Mouse (Mus musculus) neural tube, embryonic 12.5 days (tissue): ENCODE results near the gene Dnajb11. TPM values are rescaled to one million over a fixed set of nuclear protein-coding genes. Genes with fewer than 3 reads are reported as not detected.

Source experiments
- ATAC-seq: fragments of 200-750 bp; cut with Nextera tagmentation; 2 replicates; pipeline ENCODE4 v1.8.0; 2017; ENCODE audit warnings: low read depth, mild to moderate bottlenecking, moderate TSS enrichment, moderate library complexity; ENCODE audit not compliant: low FRiP score
- H3K27ac ChIP-seq: fragments of 300-500 bp; sonication (generic); 2 replicates; pipeline ENCODE4 v1.5.1; 2016
- H3K27me3 ChIP-seq: fragments of 300-500 bp; sonication (generic); replicated peaks from 2 replicates; pipeline ENCODE4 v1.6.1; 2016; ENCODE audit warnings: mild to moderate bottlenecking
- H3K36me3 ChIP-seq: fragments of 300-500 bp; sonication (generic); 2 replicates; pipeline ENCODE4 v1.6.1; 2016; ENCODE audit warnings: mild to moderate bottlenecking
- H3K4me1 ChIP-seq: fragments of 300-500 bp; sonication (generic); 2 replicates; pipeline ENCODE4 v1.6.1; 2016
- H3K4me2 ChIP-seq: fragments of 300-500 bp; sonication (generic); replicated peaks from 2 replicates; pipeline ENCODE4 v1.6.1; 2016; ENCODE audit warnings: mild to moderate bottlenecking
- H3K4me3 ChIP-seq: fragments of 300-500 bp; sonication (generic); 2 replicates; pipeline ENCODE4 v1.5.1; 2016
- H3K9ac ChIP-seq: fragments of 300-500 bp; sonication (generic); 2 replicates; pipeline ENCODE4 v1.6.1; 2016; ENCODE audit warnings: mild to moderate bottlenecking
- H3K9me3 ChIP-seq: fragments of 300-500 bp; sonication (generic); 2 replicates; pipeline ENCODE4 v1.6.1; 2016; ENCODE audit warnings: mild to moderate bottlenecking
- WGBS: fragments of 180-500 bp; shearing (Covaris S2); methylation state at CpG from one replicate; pipeline ENCODE4 v1.1.7; 2016; 5-methylcytosine and 5-hydroxymethylcytosine counted together
- polyA plus RNA-seq: library from polyadenylated mRNA; unstranded; fragments of >200 nt; fragmentation: Nextera tagmentation; extraction: Ambion mirVana; gene quantifications from 2 replicates; pipeline ENCODE4 v1.2.1, GENCODE M21; 2016

Gene Dnajb11
- polyA plus RNA-seq, 1 experiment from 2014 or later: 112 TPM

DNA sequence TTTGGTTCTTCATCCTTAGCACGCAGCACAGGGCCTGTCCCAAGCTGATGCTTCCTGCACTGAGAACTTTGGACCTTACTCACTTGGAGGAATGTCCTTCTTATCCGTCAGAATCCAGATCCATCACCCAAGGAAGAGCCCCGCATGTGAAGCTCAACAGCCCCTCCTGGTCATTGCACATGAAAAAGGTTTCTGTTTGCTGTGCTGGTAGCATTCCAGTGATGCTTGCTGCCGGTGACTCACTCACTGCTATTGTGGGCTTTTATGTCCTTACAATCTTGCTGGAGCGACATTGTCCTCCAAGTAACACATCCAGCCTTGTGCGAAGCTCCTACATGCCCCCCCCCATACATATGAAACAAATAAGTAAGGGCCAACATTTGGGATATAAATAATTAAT is 55.2 kb downstream of the Dnajb11 start:
- Histone ChIP-seq H3K9ac (no peak overlapping the region), H3K4me1 (no peaks in the 10 kb centered on the region), H3K4me3 (no peak overlapping the region), H3K27me3 (no peaks in the 10 kb centered on the region), H3K4me2 (no peak overlapping the region), H3K9me3 (0 out of 2 replicates have a peak, but pooled peaks cover 4% of the 10 kb centered on the region), H3K36me3 (no peaks in the 10 kb centered on the region), H3K27ac (no peak overlapping the region)
- ATAC-seq: no peak
- WGBS: 74% methylated on average over 6 of the region's 6 CpGs

DNA sequence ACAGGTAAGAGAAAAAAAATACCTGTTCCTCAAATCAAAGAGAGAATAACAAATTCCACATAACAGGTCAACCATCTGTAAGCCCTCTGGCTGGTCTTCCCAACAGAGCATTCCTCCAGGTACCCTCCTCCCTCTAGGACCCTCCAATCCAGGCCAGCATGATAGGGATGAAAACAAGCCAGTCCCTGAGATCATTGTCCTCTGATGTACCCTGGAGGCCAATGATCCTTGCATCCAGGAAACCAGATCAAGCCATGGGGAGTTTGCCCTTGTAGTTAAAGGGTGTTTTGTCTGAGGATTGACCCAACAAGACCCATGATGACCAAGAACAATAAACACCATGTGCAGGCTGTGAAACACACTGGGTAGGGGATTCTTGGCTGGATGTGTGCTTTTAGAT is 56.6 kb downstream of the Dnajb11 start:
- H3K27ac ChIP-seq: no peak overlapping the region
- no peak overlapping the region for H3K9ac ChIP-seq
- no peaks in the 10 kb centered on the region for H3K27me3 ChIP-seq
- no peaks in the 10 kb centered on the region for H3K4me1 ChIP-seq
- no peaks in the 10 kb centered on the region for H3K36me3 ChIP-seq
- no peak overlapping the region for H3K4me2 ChIP-seq
- H3K4me3 ChIP-seq: no peak overlapping the region
- H3K9me3 ChIP-seq: 0 out of 2 replicates have a peak, but pooled peaks cover 4% of the 10 kb centered on the region
- ATAC-seq: no peak

DNA sequence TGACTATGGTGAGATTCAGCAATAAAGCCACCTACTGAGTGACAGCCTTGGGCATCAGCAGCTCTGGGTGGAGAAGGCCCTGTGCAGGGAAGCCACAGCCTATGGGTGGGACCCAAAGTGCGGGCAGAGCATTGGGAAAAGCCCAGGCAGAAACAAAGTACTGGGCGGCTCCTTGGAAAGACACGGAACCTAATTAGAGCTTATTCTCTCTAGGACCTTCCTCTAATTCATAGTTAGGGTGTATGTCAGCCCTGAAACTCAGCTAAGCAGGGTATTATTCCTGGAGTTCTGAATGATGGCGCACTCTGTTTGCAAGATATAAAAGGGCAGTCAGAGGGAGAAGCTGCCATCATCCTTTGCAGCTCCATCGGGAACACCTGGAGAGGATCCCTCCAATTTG is 60.4 kb downstream of the Dnajb11 start, which contains the start of gene Fetub:
Fetub (plus strand) TSS at position 301 of the 400 bp plus-strand sequence.
- H3K4me1 ChIP-seq: no peaks in the 10 kb centered on the region
- no peak within 1 kb of the TSS for H3K27ac ChIP-seq
- H3K4me2 ChIP-seq: no peak within 1 kb of the TSS
- no peak within 1 kb of the TSS for H3K9ac ChIP-seq
- no peaks in the 10 kb centered on the region for H3K27me3 ChIP-seq
- H3K9me3 ChIP-seq: 0 out of 2 replicates have a peak, but pooled peaks cover 4% of the 10 kb centered on the region
- ATAC-seq: no peak
- no peak within 1 kb of the TSS for H3K4me3 ChIP-seq
- no peaks in the 10 kb centered on the region for H3K36me3 ChIP-seq
- 96% methylated on average over 5 of the region's 5 CpGs for WGBS

DNA sequence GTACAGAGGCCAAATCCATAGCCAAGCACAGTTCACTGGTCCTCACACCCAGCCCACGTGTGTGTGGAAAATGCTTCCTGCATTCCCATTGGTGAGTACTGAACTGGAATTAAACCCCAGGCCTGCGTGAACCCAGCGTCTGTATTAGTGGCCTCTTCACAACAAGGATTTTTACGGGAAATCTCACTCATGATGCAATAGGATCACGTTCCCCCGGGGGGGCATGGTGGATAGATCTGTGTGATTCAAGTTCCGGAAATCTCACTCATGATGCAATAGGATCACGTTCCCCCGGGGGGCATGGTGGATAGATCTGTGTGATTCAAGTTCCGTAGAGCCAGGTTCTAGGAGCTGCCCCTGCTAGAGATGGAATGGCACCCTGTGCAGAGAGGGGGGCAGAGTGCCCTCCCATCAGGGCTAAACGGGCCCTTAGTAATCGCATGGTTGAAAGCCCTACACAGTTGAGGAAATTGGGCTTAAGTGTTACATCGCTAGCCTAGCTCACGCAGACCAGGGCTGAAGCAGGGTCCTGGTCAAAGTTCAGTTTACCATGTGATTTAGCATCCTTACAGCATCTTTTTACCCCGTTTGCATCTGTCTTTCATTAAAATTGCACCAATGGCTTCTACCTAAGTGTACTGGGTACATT is 61.1 kb downstream of the Dnajb11 start:
- Histone ChIP-seq H3K9ac (no peak overlapping the region), H3K9me3 (0 out of 2 replicates have a peak, but pooled peaks cover 4% of the 10 kb centered on the region), H3K27me3 (no peaks in the 10 kb centered on the region), H3K4me1 (no peaks in the 10 kb centered on the region), H3K4me2 (no peak overlapping the region), H3K36me3 (no peaks in the 10 kb centered on the region), H3K4me3 (no peak overlapping the region), H3K27ac (no peak overlapping the region)
- ATAC-seq: no peak
- WGBS: 81% methylated on average over 15 of the region's 15 CpGs

DNA sequence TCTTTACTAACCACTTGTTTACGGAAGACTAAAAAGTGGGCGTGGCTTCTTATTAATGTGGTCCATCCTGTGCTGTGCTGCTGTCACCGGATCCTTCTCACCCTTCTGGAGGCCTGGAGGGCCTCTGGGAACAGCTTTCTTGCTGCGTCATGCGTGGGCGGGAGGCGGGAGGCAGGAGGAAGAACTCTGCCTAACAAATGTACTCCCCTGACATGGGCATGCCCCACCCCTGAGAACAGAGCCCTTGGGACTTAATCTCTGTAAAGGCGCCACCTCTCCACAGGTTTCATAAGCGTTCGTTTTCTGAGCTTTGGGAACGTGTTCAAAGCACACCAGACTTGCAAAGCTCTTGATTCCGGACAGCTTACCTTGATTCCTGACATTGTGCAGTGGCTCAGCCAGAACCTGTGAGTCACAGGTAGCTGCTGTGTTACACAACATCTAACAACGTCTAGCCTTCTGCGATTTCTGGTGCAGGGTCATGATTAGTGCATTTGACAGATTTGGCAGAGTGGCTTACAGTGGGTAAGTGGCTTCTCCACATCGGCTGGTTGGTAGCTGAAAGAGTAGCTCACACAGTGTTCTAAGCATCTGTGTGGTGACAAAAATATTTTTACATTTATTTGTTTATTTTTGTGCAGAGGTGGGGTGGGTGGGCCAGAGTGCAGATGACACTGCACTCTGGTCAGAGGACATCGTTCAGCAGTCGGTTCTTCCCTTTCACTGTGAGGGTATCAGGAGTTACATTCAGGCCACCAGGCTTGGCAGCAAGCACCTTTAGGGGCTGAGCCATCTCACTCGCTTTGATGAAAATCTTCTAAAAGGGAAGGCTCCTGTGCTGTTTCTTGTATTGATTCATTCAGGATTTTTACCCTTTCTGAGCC is 62.6 kb downstream of the Dnajb11 start:
- ATAC-seq: no peak
- no peaks in the 10 kb centered on the region for H3K4me1 ChIP-seq
- H3K9me3 ChIP-seq: 0 out of 2 replicates have a peak, but pooled peaks cover 4% of the 10 kb centered on the region
- H3K36me3 ChIP-seq: no peaks in the 10 kb centered on the region
- H3K9ac ChIP-seq: no peak overlapping the region
- no peak overlapping the region for H3K4me3 ChIP-seq
- H3K27ac ChIP-seq: no peak overlapping the region
- WGBS: 79% methylated on average over 18 of the region's 18 CpGs
- no peak overlapping the region for H3K4me2 ChIP-seq
- no peaks in the 10 kb centered on the region for H3K27me3 ChIP-seq

DNA sequence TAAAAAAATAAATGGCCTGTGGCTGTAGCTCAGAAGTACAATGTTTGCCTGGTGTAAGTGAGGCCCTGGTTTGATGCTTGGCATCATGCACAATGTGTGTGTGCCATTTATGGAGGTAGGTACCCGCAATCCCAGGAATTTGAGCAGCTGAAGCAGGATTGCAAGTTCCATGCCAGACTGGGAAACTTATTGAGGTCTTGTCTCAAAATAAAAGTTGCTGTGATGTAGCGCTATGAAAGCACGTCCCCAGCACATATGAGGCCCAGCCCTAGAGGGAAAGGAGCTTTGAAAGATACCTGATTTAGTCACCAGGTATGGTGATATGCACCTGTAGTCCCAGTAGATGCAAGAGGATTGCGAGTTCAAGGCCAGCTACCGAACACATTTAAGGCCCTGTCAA is 64.1 kb downstream of the Dnajb11 start:
- no peak overlapping the region for H3K9ac ChIP-seq
- no peak for ATAC-seq
- H3K4me3 ChIP-seq: no peak overlapping the region
- H3K27me3 ChIP-seq: no peaks in the 10 kb centered on the region
- H3K4me2 ChIP-seq: no peak overlapping the region
- H3K4me1 ChIP-seq: no peaks in the 10 kb centered on the region
- no peaks in the 10 kb centered on the region for H3K9me3 ChIP-seq
- no peaks in the 10 kb centered on the region for H3K36me3 ChIP-seq
- no peak overlapping the region for H3K27ac ChIP-seq
- WGBS: 96% methylated on average over 5 of the region's 5 CpGs

DNA sequence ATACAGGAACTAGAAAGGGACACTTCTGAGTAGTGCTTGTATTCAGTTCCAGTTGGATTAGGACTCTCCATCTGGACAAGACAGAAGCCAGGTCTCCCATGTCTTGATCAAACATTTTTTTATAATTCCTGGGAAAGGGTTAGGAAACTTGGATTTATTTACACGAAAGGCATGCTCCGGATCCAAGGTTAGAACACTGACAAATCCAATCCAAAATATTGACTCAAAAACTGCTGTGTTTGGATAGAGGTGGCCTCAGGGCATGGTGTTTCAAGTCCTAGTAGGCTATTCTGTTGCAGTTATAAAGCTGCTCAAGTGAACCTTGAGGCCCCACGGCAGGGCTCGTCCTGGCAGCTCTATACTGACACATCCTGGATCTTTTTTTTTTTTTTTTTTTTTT is 64.8 kb downstream of the Dnajb11 start:
- ATAC-seq: no peak
- no peak overlapping the region for H3K4me3 ChIP-seq
- no peak overlapping the region for H3K27ac ChIP-seq
- H3K36me3 ChIP-seq: no peaks in the 10 kb centered on the region
- H3K4me1 ChIP-seq: no peaks in the 10 kb centered on the region
- no peaks in the 10 kb centered on the region for H3K9me3 ChIP-seq
- no peaks in the 10 kb centered on the region for H3K27me3 ChIP-seq
- no peak overlapping the region for H3K4me2 ChIP-seq
- H3K9ac ChIP-seq: no peak overlapping the region
- 91% methylated on average over 4 of the region's 4 CpGs for WGBS

Other genes with a start within 250 kb of the Dnajb11 start
- gene Dgkg, start 200.6 kb upstream of the Dnajb11 start, polyA plus RNA-seq: 0.20 and 0.34 TPM in 2 replicates
- gene Crygs, start 46.3 kb upstream of the Dnajb11 start, polyA plus RNA-seq: not detected in 2 replicates
- gene Tbccd1, start 176 bp upstream of the Dnajb11 start, polyA plus RNA-seq: 28.9 and 31.8 TPM in 2 replicates
- 0.29 and 0.40 TPM in 2 replicates for gene Ahsg, start 33.4 kb downstream of the Dnajb11 start, polyA plus RNA-seq
- not detected in 2 replicates for gene Fetub, start 60.5 kb downstream of the Dnajb11 start, polyA plus RNA-seq
- gene Hrg, start 93.2 kb downstream of the Dnajb11 start, polyA plus RNA-seq: not detected in 2 replicates
- gene Kng2, start 171.6 kb downstream of the Dnajb11 start, polyA plus RNA-seq: 0.33 and 0.46 TPM in 2 replicates
- gene Kng1, start 200.0 kb downstream of the Dnajb11 start, polyA plus RNA-seq: 0.20 TPM in 1 of 2 replicates, not detected in the other
- 223 and 248 TPM in 2 replicates for gene Eif4a2, start 249.6 kb downstream of the Dnajb11 start, polyA plus RNA-seq